Mouse (Mus musculus) kidney, adult 2 months (tissue): ENCODE data around the gene Naa11.

ENCODE experiments used
- CTCF ChIP-seq: fragments of 200-500 bp; conservative IDR thresholded peaks from 2 replicates; pipeline ENCODE4 v1.5.1; 2011; ENCODE audit warnings: low read depth, mild to moderate bottlenecking, control low read depth, low read length, moderate library complexity, mixed read lengths; ENCODE audit not compliant: insufficient read depth, insufficient read length
- POLR2A ChIP-seq: fragments of 200-500 bp; IDR thresholded peaks from one replicate; pipeline ENCODE4 v1.6.1; 2011; ENCODE audit warnings: low read depth, low read length, control low read depth

GRCm38 (mm10) chr5:97410190-97410589 lies 18.0 kb upstream of the Naa11 start:
- TF ChIP-seq CTCF, result no peak
- no peak for TF ChIP-seq POLR2A
